Mouse (Mus musculus) midbrain, embryonic 16.5 days (tissue): ENCODE measurements around the gene Lekr1. TPM values are rescaled to one million over a fixed set of nuclear protein-coding genes. Genes with fewer than 3 reads are reported as not detected.

Source experiments
- ATAC-seq: fragments of 200-750 bp; cut with Nextera tagmentation; 2 replicates; pipeline ENCODE4 v1.8.0; 2017; ENCODE audit warnings: moderate TSS enrichment
- H3K27ac ChIP-seq: fragments of 300-500 bp; sonication (generic); 2 replicates; pipeline ENCODE4 v1.5.1; 2014; ENCODE audit warnings: mild to moderate bottlenecking, low read length, mixed read lengths
- H3K27me3 ChIP-seq: fragments of 300-500 bp; sonication (generic); 2 replicates; pipeline ENCODE4 v1.6.1; 2014; ENCODE audit warnings: low read depth, low read length, mixed read lengths; ENCODE audit not compliant: control insufficient read depth, insufficient read depth
- H3K36me3 ChIP-seq: fragments of 300-500 bp; sonication (generic); 2 replicates; pipeline ENCODE4 v1.6.1; 2014; ENCODE audit warnings: mild to moderate bottlenecking, low read length, moderate library complexity, mixed read lengths; ENCODE audit not compliant: control insufficient read depth, insufficient read depth
- H3K4me1 ChIP-seq: fragments of 300-500 bp; sonication (generic); 2 replicates; pipeline ENCODE4 v1.6.1; 2014; ENCODE audit warnings: mild to moderate bottlenecking, low read length, mixed read lengths; ENCODE audit not compliant: control insufficient read depth, insufficient read depth
- H3K4me2 ChIP-seq: fragments of 300-500 bp; sonication (generic); 2 replicates; pipeline ENCODE4 v1.6.1; 2014; ENCODE audit warnings: mild to moderate bottlenecking, low read length, mixed read lengths
- H3K4me3 ChIP-seq: fragments of 300-500 bp; sonication (generic); 2 replicates; pipeline ENCODE4 v1.5.1; 2014; ENCODE audit warnings: low read depth, mild to moderate bottlenecking, low read length, moderate library complexity, mixed read lengths
- H3K9ac ChIP-seq: fragments of 300-500 bp; sonication (generic); 2 replicates; pipeline ENCODE4 v1.6.1; 2014; ENCODE audit warnings: low read depth, low read length, mixed read lengths
- H3K9me3 ChIP-seq: fragments of 300-500 bp; sonication (generic); replicated peaks from 2 replicates; pipeline ENCODE4 v1.6.1; 2014; ENCODE audit warnings: mild to moderate bottlenecking, low read length, mixed read lengths; ENCODE audit not compliant: control insufficient read depth, poor library complexity, severe bottlenecking
- WGBS: fragments of 180-500 bp; shearing (Covaris S2); extraction: QIAGEN DNeasy Blood & Tissue Kit; methylation state at CpG from one replicate; pipeline ENCODE4 v1.1.7; 2014; 5-methylcytosine and 5-hydroxymethylcytosine counted together
- polyA plus RNA-seq: library from polyadenylated mRNA; unstranded; fragments of >200 nt; fragmentation: Nextera tagmentation; extraction: Ambion mirVana; gene quantifications from 2 replicates; pipeline ENCODE4 v1.2.1, GENCODE M21; 2015

Gene Lekr1
- polyA plus RNA-seq, result 6.2 and 6.5 TPM in 2 replicates

GRCm38 (mm10) chr3:65665977-65666766, at the start of gene Lekr1:
Gene Lekr1, plus strand, starts transcription at chr3:65666228.
- H3K36me3 ChIP-seq, result no peaks in the 10 kb centered on the region
- peak within 1 kb of the TSS; percentile 91 for H3K4me3 ChIP-seq
- no peaks in the 10 kb centered on the region; the same call in 1 of the 2 replicates for H3K27me3 ChIP-seq
- 1% methylated on average over 73 of the region's 73 CpGs for WGBS
- peak; percentile 96 for ATAC-seq
- H3K9me3 ChIP-seq, result no peaks in the 10 kb centered on the region
- peak within 1 kb of the TSS; percentile 81 for H3K9ac ChIP-seq
- peak within 1 kb of the TSS; percentile 83 for H3K27ac ChIP-seq
- 0 out of 2 replicates have a peak, but pooled peaks cover 3% of the 10 kb centered on the region for H3K4me1 ChIP-seq
- H3K4me2 ChIP-seq, result peak within 1 kb of the TSS; percentile 71

- no peak overlapping the region for H3K9ac ChIP-seq
- no peaks in the 10 kb centered on the region for H3K27me3 ChIP-seq
- H3K4me3 ChIP-seq, result no peak overlapping the region
- H3K4me2 ChIP-seq, result no peak overlapping the region
- no peaks in the 10 kb centered on the region for H3K36me3 ChIP-seq
- H3K9me3 ChIP-seq, result no peaks in the 10 kb centered on the region
- H3K4me1 ChIP-seq, result 0 out of 2 replicates have a peak, but pooled peaks cover 2% of the 10 kb centered on the region
- WGBS, result 83% methylated on average over 5 of the region's 5 CpGs
- ATAC-seq, result no peak
- no peak overlapping the region for H3K27ac ChIP-seq
Observed at GRCm38 (mm10) chr3:65617507-65617906, 48.5 kb upstream of the Lekr1 start.

- WGBS, result 88% methylated on average over 4 of the region's 4 CpGs
- Histone ChIP-seq H3K4me1 (no peaks in the 10 kb centered on the region), H3K27ac (no peak overlapping the region), H3K4me3 (no peak overlapping the region), H3K4me2 (no peak overlapping the region), H3K9me3 (no peaks in the 10 kb centered on the region), H3K27me3 (no peaks in the 10 kb centered on the region), H3K9ac (no peak overlapping the region), H3K36me3 (no peaks in the 10 kb centered on the region)
- ATAC-seq, result no peak
Observed at GRCm38 (mm10) chr3:65619340-65619739, 46.7 kb upstream of the Lekr1 start.

- no peaks in the 10 kb centered on the region for H3K4me1 ChIP-seq
- H3K27ac ChIP-seq, result no peak overlapping the region
- no peak overlapping the region for H3K9ac ChIP-seq
- no peak overlapping the region for H3K4me3 ChIP-seq
- H3K36me3 ChIP-seq, result no peaks in the 10 kb centered on the region
- ATAC-seq, result no peak
- H3K4me2 ChIP-seq, result no peak overlapping the region
- WGBS, result 99% methylated on average over 6 of the region's 6 CpGs
- H3K9me3 ChIP-seq, result no peaks in the 10 kb centered on the region
- no peaks in the 10 kb centered on the region for H3K27me3 ChIP-seq
Observed at GRCm38 (mm10) chr3:65623057-65623456, 43.0 kb upstream of the Lekr1 start.

- Histone ChIP-seq H3K27me3 (no peaks in the 10 kb centered on the region), H3K4me1 (no peaks in the 10 kb centered on the region), H3K36me3 (no peaks in the 10 kb centered on the region), H3K9me3 (no peaks in the 10 kb centered on the region), H3K4me2 (no peak overlapping the region), H3K9ac (no peak overlapping the region), H3K27ac (no peak overlapping the region), H3K4me3 (no peak overlapping the region)
- WGBS, result 64% methylated on average over 8 of the region's 8 CpGs
- no peak for ATAC-seq
Observed at GRCm38 (mm10) chr3:65625496-65626289, 40.3 kb upstream of the Lekr1 start.

GRCm38 (mm10) chr3:65626290-65626914, 39.6 kb upstream of the Lekr1 start:
- ATAC-seq, result no peak
- WGBS, result 83% methylated on average over 7 of the region's 7 CpGs
- Histone ChIP-seq H3K4me3 (no peak overlapping the region), H3K4me2 (no peak overlapping the region), H3K4me1 (no peaks in the 10 kb centered on the region), H3K27ac (no peak overlapping the region), H3K36me3 (no peaks in the 10 kb centered on the region), H3K27me3 (no peaks in the 10 kb centered on the region), H3K9me3 (no peaks in the 10 kb centered on the region), H3K9ac (no peak overlapping the region)

DNA sequence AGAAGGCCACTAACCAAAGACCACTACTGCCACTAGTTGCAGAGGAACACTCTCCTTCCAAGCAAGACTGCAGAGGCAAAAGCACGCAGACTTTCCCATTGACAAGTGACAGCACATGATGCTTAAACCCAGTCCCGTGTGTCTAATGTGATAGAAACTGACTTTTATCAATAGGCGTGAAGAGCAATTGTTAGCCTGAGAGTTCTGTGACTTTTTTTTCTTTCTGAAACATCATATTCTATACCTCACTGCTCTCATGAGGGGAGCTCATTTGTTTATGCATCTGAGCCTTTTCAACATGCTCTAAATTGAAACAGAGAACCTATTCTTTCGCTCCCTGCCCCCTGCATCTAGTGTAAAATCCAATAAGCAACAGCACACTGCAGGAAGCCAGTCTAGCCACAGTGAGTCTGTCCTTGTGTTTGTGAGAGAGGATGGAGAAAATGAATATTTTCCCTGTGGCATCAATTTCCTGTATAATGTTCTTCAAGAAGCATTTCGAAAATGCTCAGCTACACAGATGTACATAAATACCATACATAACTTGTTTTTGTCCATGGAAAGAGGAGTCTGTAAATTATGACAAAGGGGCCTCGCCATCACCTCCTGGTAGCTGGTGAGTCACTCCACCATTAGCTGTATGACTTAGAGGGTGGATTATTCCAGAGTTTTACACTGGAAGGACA, 38.9 kb upstream of the Lekr1 start:
- H3K9ac ChIP-seq, result no peak overlapping the region
- H3K27me3 ChIP-seq, result no peaks in the 10 kb centered on the region
- no peak; the same call in 1 of the 2 replicates for ATAC-seq
- no peaks in the 10 kb centered on the region for H3K9me3 ChIP-seq
- no peak overlapping the region for H3K27ac ChIP-seq
- no peak overlapping the region for H3K4me2 ChIP-seq
- WGBS, result 33% methylated on average over 6 of the region's 6 CpGs
- no peaks in the 10 kb centered on the region for H3K36me3 ChIP-seq
- H3K4me3 ChIP-seq, result no peak overlapping the region
- no peaks in the 10 kb centered on the region for H3K4me1 ChIP-seq

- no peak overlapping the region for H3K9ac ChIP-seq
- no peaks in the 10 kb centered on the region for H3K9me3 ChIP-seq
- no peak overlapping the region for H3K4me3 ChIP-seq
- WGBS, result 78% methylated on average over 2 of the region's 2 CpGs
- ATAC-seq, result no peak
- no peaks in the 10 kb centered on the region for H3K27me3 ChIP-seq
- H3K36me3 ChIP-seq, result no peaks in the 10 kb centered on the region
- no peak overlapping the region for H3K27ac ChIP-seq
- no peak overlapping the region for H3K4me2 ChIP-seq
- no peaks in the 10 kb centered on the region for H3K4me1 ChIP-seq
Observed at GRCm38 (mm10) chr3:65627707-65628028, 38.4 kb upstream of the Lekr1 start.
